9 mouse cellular contexts compared by ENCODE assay signal in genomic region chr9:87248118-87248517, GRCm38 (mm10). TPM values are rescaled to one million over a fixed set of nuclear protein-coding genes. Genes with fewer than 3 reads are reported as not detected.
A peak's percentile ranks its signal among the peaks of the same experiment; 100 is the strongest.
DNase-seq lines count a peak whose midpoint lies in the region; ATAC-seq and TF ChIP-seq lines count a peak whose summit lies in the region.
"Had no signal": no experiment of that assay in that cellular context is flagged by ENCODE, and none has a peak within 500 bp of the region (broad histone marks: within the 10 kb centered on the region; RNA-seq: fewer than 3 reads in every experiment).

No protein-coding gene starts in this region.

- H3K27ac ChIP-seq in kidney, embryonic 14.5 days (ENCODE audit: low read depth, low read length), result no peak overlapping the region
- H3K27ac ChIP-seq in midbrain, embryonic 14.5 days (replicated peaks; ENCODE audit: low read depth, low read length), result no peak overlapping the region
- H3K27ac ChIP-seq in heart, embryonic 11.5 days (ENCODE audit: low read depth, low read length), result no peak overlapping the region
- H3K27ac ChIP-seq: liver, embryonic 15.5 days had no signal

- DNase-seq in kidney, adult 9 months, result peak; percentile 30
- peak; percentile 14 for DNase-seq in brain, embryonic 18.5 days (ENCODE audit: low read depth, low spot score)
- peak; percentile 77 for DNase-seq in midbrain, embryonic 14.5 days
- no peak for DNase-seq in ovary, postnatal 10 days (ENCODE audit: low spot score)
- no peak for DNase-seq in layer of hippocampus, postnatal 25 days (ENCODE audit: extremely low spot score in 1 of 2, low spot score in 1 of 2)

- no peak for ATAC-seq in kidney, embryonic 14.5 days (ENCODE audit: low FRiP score, low TSS enrichment)
- no peak for ATAC-seq in midbrain, embryonic 14.5 days (ENCODE audit: low FRiP score, low TSS enrichment)
- ATAC-seq in heart, embryonic 11.5 days (replicated peaks; ENCODE audit: insufficient number of reproducible peaks, low FRiP score, low TSS enrichment), result no peak

- H3K4me1 ChIP-seq in kidney, embryonic 14.5 days (ENCODE audit: control insufficient read depth, insufficient read depth, low read length), result no peaks in the 10 kb centered on the region
- peaks cover 8% of the 10 kb centered on the region; the same call in 1 of the 2 replicates for H3K4me1 ChIP-seq in E14TG2a.4 (replicated peaks; ENCODE audit: low read depth, low read length)
- no peaks in the 10 kb centered on the region for H3K4me1 ChIP-seq in midbrain, embryonic 14.5 days (ENCODE audit: control insufficient read depth, insufficient read depth, low read length)
- H3K4me1 ChIP-seq in heart, embryonic 11.5 days (ENCODE audit: control insufficient read depth, insufficient read depth, low read length), result no peaks in the 10 kb centered on the region
- H3K4me1 ChIP-seq: liver, embryonic 15.5 days had no signal

- WGBS in kidney, embryonic 14.5 days, result 57% methylated on average over 3 of the region's 3 CpGs
- WGBS in midbrain, embryonic 14.5 days, result 52% methylated on average over 3 of the region's 3 CpGs
- WGBS in heart, embryonic 11.5 days (ENCODE audit: insufficient replicate concordance), result 47% methylated on average over 3 of the region's 3 CpGs

- no peak overlapping the region for H3K4me3 ChIP-seq in kidney, embryonic 14.5 days (ENCODE audit: low read length)
- no peak overlapping the region for H3K4me3 ChIP-seq in E14TG2a.4 (replicated peaks; ENCODE audit: low read length)
- H3K4me3 ChIP-seq in midbrain, embryonic 14.5 days (replicated peaks; ENCODE audit: low read depth, low read length), result no peak overlapping the region
- H3K4me3 ChIP-seq in heart, embryonic 11.5 days (ENCODE audit: low read depth, low read length), result no peak overlapping the region
- H3K4me3 ChIP-seq: liver, embryonic 15.5 days had no signal

- H3K9ac ChIP-seq in kidney, embryonic 14.5 days (ENCODE audit: low read depth, low read length), result no peak overlapping the region
- no peak overlapping the region for H3K9ac ChIP-seq in midbrain, embryonic 14.5 days (replicated peaks; ENCODE audit: low read length)
- no peak overlapping the region for H3K9ac ChIP-seq in heart, embryonic 11.5 days (ENCODE audit: low read depth, low read length)
- H3K9ac ChIP-seq: liver, embryonic 15.5 days had no signal

- H3K36me3 ChIP-seq in kidney, embryonic 14.5 days (ENCODE audit: control insufficient read depth, insufficient read depth, low read length), result peaks cover 21% of the 10 kb centered on the region
- peaks cover 38% of the 10 kb centered on the region for H3K36me3 ChIP-seq in E14TG2a.4 (ENCODE audit: insufficient read depth, low read length)
- H3K36me3 ChIP-seq in midbrain, embryonic 14.5 days (ENCODE audit: control insufficient read depth, insufficient read depth, low read length), result peaks cover 45% of the 10 kb centered on the region
- H3K36me3 ChIP-seq in heart, embryonic 11.5 days (ENCODE audit: control insufficient read depth, insufficient read depth, low read length), result peaks cover 4% of the 10 kb centered on the region; the same call in 1 of the 2 replicates

- no peak overlapping the region for H3K4me2 ChIP-seq in kidney, embryonic 14.5 days (replicated peaks; ENCODE audit: low read depth, low read length)
- H3K4me2 ChIP-seq in midbrain, embryonic 14.5 days (ENCODE audit: low read length), result no peak overlapping the region
- H3K4me2 ChIP-seq in heart, embryonic 11.5 days, result no peak overlapping the region
- H3K4me2 ChIP-seq: liver, embryonic 15.5 days had no signal

- peak; percentile 28 for TF ChIP-seq CTCF in E14TG2a.4 (conservative IDR thresholded peaks at IDR 0.05; ENCODE audit: low read length)

- no peaks in the 10 kb centered on the region for H3K9me3 ChIP-seq in kidney, embryonic 14.5 days (ENCODE audit: control insufficient read depth, low read length)
- H3K9me3 ChIP-seq in E14TG2a.4 (ENCODE audit: low read length), result no peaks in the 10 kb centered on the region
- H3K9me3 ChIP-seq in midbrain, embryonic 14.5 days (ENCODE audit: control insufficient read depth, low read length), result no peaks in the 10 kb centered on the region
- no peaks in the 10 kb centered on the region for H3K9me3 ChIP-seq in heart, embryonic 11.5 days (replicated peaks; ENCODE audit: control insufficient read depth, low read length)
- H3K9me3 ChIP-seq: liver, embryonic 15.5 days had no signal

- no peaks in the 10 kb centered on the region for H3K27me3 ChIP-seq in kidney, embryonic 14.5 days (ENCODE audit: control insufficient read depth, insufficient read depth, low read length)
- H3K27me3 ChIP-seq in E14TG2a.4 (ENCODE audit: insufficient read depth, low read length), result no peaks in the 10 kb centered on the region
- no peaks in the 10 kb centered on the region for H3K27me3 ChIP-seq in midbrain, embryonic 14.5 days (ENCODE audit: control insufficient read depth, insufficient read depth, low read length)
- H3K27me3 ChIP-seq in heart, embryonic 11.5 days (ENCODE audit: control insufficient read depth, insufficient read depth, low read length), result no peaks in the 10 kb centered on the region
- H3K27me3 ChIP-seq: liver, embryonic 15.5 days had no signal

RNA-seq across cellular contexts. Expression of gene Cep162, which starts 7.2 kb away (rescaled TPM):
- 5.9 and 9.9 TPM in 2 replicates for polyA plus RNA-seq in kidney, embryonic 14.5 days (2014; fragmentation: Nextera tagmentation; extraction: Ambion mirVana)
- 6.9 and 9.0 TPM in 2 replicates for polyA plus RNA-seq in midbrain, embryonic 14.5 days (2014; fragmentation: Nextera tagmentation; extraction: Ambion mirVana)
- total RNA-seq in layer of hippocampus, postnatal 25 days (2021), result 10 to 100 TPM in 1 of 2 experiments, 1 to 10 TPM in 1; 7.6 to 11.4 TPM
- 4.4 and 6.0 TPM in 2 replicates for polyA plus RNA-seq in heart, embryonic 11.5 days (2014; fragmentation: Nextera tagmentation; extraction: Ambion mirVana)

Comparison
In these comparisons a context has a peak if more than half of its experiments do, and no peak if none do; other contexts are left out.
1. DNase-seq: peak in kidney, adult 9 months (single experiment), brain, embryonic 18.5 days (single experiment) and midbrain, embryonic 14.5 days (single experiment); none in ovary, postnatal 10 days (single experiment) and layer of hippocampus, postnatal 25 days (0 of 2).